Mouse (Mus musculus): ENCODE results near the gene Shh.

GRCm38 (mm10) chr5:28451053-28451638, 15.9 kb downstream of the Shh start:
- TF ChIP-seq POLR2A (IDR thresholded peaks at IDR 0.05; ENCODE audit: low read depth, low read length) (no peak), CTCF (conservative IDR thresholded peaks at IDR 0.05; ENCODE audit: insufficient read depth, insufficient read length, low read depth, low read length) (peak; percentile 93)

Data from kidney, adult 2 months (tissue).